Mouse (Mus musculus): ENCODE data around the gene Ddx54.

GRCm38 (mm10) chr5:120670132-120670531, 57.6 kb downstream of the Ddx54 start:
- TF ChIP-seq HCFC1 (IDR thresholded peaks at IDR 0.05; ENCODE audit: borderline replicate concordance, insufficient read depth, low read length) (no peak), CHD2 (IDR thresholded peaks at IDR 0.05; ENCODE audit: low read depth, low read length) (no peak), ZNF384 (IDR thresholded peaks at IDR 0.05; ENCODE audit: low read depth, low read length) (no peak), MAFK (IDR thresholded peaks at IDR 0.05; ENCODE audit: insufficient read depth, low read depth, low read length) (no peak), ZC3H11A (IDR thresholded peaks at IDR 0.05; ENCODE audit: borderline replicate concordance, low read depth, low read length) (no peak)

Data from ES-E14 (cell line).